Mouse (Mus musculus) liver, adult 2 months (tissue): ENCODE data around the gene Map3k12. TPM values are rescaled to one million over a fixed set of nuclear protein-coding genes. Genes with fewer than 3 reads are reported as not detected.
A peak's percentile ranks its signal among the peaks of the same experiment; 100 is the strongest.

ENCODE experiments used
- DNase-seq: peaks from one replicate; pipeline ENCODE4 v3.0.0-alpha.2; 2011; ENCODE audit warnings: low read depth, low spot score; ENCODE audit errors: extremely low read depth
- H3K27ac ChIP-seq: fragments of 200-500 bp; replicated peaks from 2 replicates; pipeline ENCODE4 v1.5.1; 2012; ENCODE audit warnings: low read depth, mild to moderate bottlenecking, control low read depth, inconsistent platforms, low read length; ENCODE audit not compliant: insufficient read depth
- H3K27me3 ChIP-seq: fragments of 200-500 bp; 2 replicates; pipeline ENCODE4 v1.6.1; 2012; ENCODE audit warnings: mild to moderate bottlenecking, moderate library complexity, low read length, inconsistent platforms; ENCODE audit not compliant: control insufficient read depth, insufficient read depth
- H3K36me3 ChIP-seq: fragments of 200-500 bp; 2 replicates; pipeline ENCODE4 v1.6.1; 2012; ENCODE audit warnings: low read length, inconsistent platforms; ENCODE audit not compliant: control insufficient read depth, insufficient read depth
- H3K4me1 ChIP-seq: fragments of 200-500 bp; 2 replicates; pipeline ENCODE4 v1.6.1; 2011; ENCODE audit warnings: low read length; ENCODE audit not compliant: control insufficient read depth, insufficient read depth
- H3K4me3 ChIP-seq: fragments of 200-500 bp; 2 replicates; pipeline ENCODE4 v1.5.1; 2011; ENCODE audit warnings: low read depth, mild to moderate bottlenecking, control low read depth, low read length, moderate library complexity; ENCODE audit not compliant: insufficient read depth
- H3K79me2 ChIP-seq: fragments of 200-500 bp; 2 replicates; pipeline ENCODE4 v1.6.1; 2012; ENCODE audit warnings: inconsistent platforms, mild to moderate bottlenecking, low read length, moderate library complexity; ENCODE audit not compliant: control insufficient read depth, insufficient read depth
- H3K9ac ChIP-seq: fragments of 200-500 bp; 2 replicates; pipeline ENCODE4 v1.6.1; 2012; ENCODE audit warnings: low read depth, mild to moderate bottlenecking, control low read depth, inconsistent platforms, low read length
- CTCF ChIP-seq: fragments of 200-500 bp; IDR thresholded peaks from 2 replicates; pipeline ENCODE4 v1.5.1; 2011; ENCODE audit warnings: low read depth, low read length, control low read depth
- POLR2A ChIP-seq: fragments of 200-500 bp; IDR thresholded peaks from 2 replicates; pipeline ENCODE4 v1.6.1; 2011; ENCODE audit warnings: low read length, control low read depth; ENCODE audit not compliant: insufficient read depth; ENCODE audit errors: extremely low read depth
- WGBS: fragments of 180-500 bp; shearing (Covaris S2); methylation state at CpG from one replicate; pipeline ENCODE4 v1.1.7; 2018; 5-methylcytosine and 5-hydroxymethylcytosine counted together
- polyA plus RNA-seq: library from polyadenylated mRNA; depleted of rRNA; stranded (reverse); fragments of >200 nt; gene quantifications from 2 replicates; pipeline ENCODE4 v1.2.3, GENCODE M21; 2012
- total RNA-seq: library from RNA; depleted of rRNA; stranded (reverse); fragments of >200 nt; gene quantifications from 2 replicates; pipeline ENCODE4 v1.2.3, GENCODE M21; 2014

Map3k12 gene
- total and polyA plus RNA-seq, 2 experiments: 0.43 to 0.46 TPM

DNA sequence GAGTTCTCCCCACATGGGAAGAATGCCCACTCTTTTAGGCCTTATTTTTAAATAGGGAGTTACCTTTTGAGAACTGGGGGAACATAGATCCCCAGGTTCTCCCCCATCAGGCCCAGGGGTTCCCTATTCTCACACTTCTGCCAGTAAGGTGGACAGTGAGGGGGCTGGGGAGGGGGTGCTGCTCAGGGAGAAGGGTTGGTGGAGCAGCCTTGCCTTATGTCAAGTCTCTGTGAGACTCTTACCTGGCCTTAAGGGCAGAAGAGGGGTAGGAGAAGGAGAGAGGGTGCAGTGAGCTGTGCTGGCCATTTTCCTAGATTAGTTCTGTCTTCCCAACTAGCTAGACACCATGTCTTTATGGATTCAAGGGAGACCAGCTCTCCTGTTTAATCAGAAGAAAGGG lies 4.4 kb downstream of the Map3k12 start:
- Histone ChIP-seq H3K27ac (no peak overlapping the region), H3K9ac (no peak overlapping the region), H3K4me3 (no peak overlapping the region), H3K36me3 (no peaks in the 10 kb centered on the region), H3K79me2 (no peaks in the 10 kb centered on the region), H3K27me3 (no peaks in the 10 kb centered on the region), H3K4me1 (peaks cover 4% of the 10 kb centered on the region)
- DNase-seq: no peak
- TF ChIP-seq POLR2A (no peak), CTCF (no peak)

DNA sequence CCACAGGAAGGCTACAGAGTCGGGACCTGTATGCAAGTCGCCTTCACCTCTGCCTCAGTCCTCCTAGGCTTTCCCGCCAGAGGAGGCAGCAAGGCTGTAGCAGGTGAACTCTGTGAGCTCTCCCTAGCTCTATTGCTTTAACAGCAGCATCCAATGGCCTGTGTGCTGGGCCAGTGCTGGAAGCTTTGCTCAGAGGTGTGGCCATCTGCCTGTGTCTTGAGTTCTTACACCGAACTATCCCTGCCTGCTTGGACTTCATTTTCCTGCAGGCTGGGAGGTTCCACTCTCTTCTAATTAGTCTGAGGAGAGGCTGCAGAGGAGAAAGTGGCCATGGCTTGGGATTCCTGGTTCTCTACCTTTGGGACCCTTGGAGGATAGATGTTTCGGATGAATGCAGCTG lies 4.9 kb downstream of the Map3k12 start:
- H3K36me3 ChIP-seq: no peaks in the 10 kb centered on the region
- WGBS: 83% methylated on average over 5 of the region's 5 CpGs
- H3K27me3 ChIP-seq: no peaks in the 10 kb centered on the region
- H3K27ac ChIP-seq: no peak overlapping the region
- no peak overlapping the region for H3K4me3 ChIP-seq
- TF ChIP-seq CTCF (no peak), POLR2A (no peak)
- peaks cover 4% of the 10 kb centered on the region for H3K4me1 ChIP-seq
- DNase-seq: no peak
- H3K9ac ChIP-seq: no peak overlapping the region
- no peaks in the 10 kb centered on the region for H3K79me2 ChIP-seq

DNA sequence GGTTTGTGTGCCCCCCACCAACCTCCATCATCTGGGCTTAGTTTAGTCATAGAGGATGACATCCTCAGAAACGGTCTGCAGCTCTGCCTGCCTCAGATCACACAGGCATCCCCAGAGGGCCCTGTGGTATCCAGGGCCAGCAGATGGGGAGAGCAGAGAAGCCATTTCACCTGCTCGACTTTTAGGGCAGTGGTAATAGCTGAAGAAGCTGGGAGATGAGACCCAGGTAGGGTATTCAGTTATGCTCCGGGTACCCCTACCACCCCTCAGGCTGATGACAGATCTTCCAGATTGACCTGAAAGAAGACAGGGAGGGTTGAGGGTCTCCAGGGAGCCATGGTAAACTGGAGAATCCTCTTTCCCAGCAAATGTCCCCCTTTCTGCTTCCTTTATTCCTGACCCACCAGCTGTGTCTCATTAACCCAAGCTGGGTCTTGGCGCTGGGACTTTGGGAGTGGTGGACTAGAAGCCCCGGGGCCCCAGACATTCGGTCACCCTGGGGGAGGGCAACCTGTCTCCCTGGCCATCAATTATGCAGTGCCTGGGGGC lies 5.5 kb downstream of the Map3k12 start:
- no peaks in the 10 kb centered on the region for H3K36me3 ChIP-seq
- H3K27me3 ChIP-seq: no peaks in the 10 kb centered on the region
- no peak overlapping the region for H3K4me3 ChIP-seq
- H3K9ac ChIP-seq: no peak overlapping the region
- DNase-seq: no peak
- H3K4me1 ChIP-seq: peaks cover 4% of the 10 kb centered on the region
- 57% methylated on average over 6 of the region's 6 CpGs for WGBS
- no peak overlapping the region for H3K27ac ChIP-seq
- no peaks in the 10 kb centered on the region for H3K79me2 ChIP-seq
- no peak for TF ChIP-seq CTCF
- no peak for TF ChIP-seq POLR2A

DNA sequence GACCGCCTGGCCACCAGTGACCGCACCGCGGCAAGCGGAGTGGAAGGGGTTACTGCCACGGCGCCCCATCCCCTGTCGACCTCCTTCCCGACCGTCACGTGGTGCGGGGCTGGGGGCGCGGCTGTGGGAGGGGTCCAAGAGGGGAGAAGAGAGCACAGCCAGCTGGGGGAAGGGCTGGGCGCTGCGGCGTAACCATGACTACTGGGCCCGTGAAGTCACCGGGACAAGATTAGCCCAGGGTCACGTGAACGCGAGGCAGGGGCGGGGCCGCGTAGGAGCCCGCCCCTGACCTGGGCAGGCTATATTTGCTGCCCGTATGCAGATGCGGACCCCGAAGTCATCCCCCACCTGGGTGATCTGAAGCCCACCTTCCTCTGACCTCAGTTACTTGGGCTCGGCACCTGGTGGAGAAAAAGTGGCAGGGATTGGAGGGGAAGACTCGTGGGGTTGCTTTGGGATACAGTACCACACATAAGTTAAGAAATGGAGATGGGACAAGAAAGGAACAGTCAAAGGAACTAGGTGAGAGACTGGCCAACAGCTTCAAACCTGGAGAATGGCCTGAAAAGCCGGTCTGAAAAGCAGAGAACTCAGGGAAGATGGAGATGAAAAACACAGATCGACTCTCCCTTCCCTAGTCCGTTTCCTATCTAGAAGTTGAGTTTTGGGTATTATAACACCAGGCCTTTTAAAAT lies 6.1 kb downstream of the Map3k12 start:
- H3K79me2 ChIP-seq: no peaks in the 10 kb centered on the region
- H3K27me3 ChIP-seq: no peaks in the 10 kb centered on the region
- H3K9ac ChIP-seq: peak overlapping the region; percentile 78
- no peak overlapping the region for H3K27ac ChIP-seq
- peak overlapping the region; percentile 90 for H3K4me3 ChIP-seq
- peaks cover 4% of the 10 kb centered on the region for H3K4me1 ChIP-seq
- 5% methylated on average over 34 of the region's 34 CpGs for WGBS
- TF ChIP-seq CTCF (no peak), POLR2A (no peak)
- peak; percentile 52 for DNase-seq
- H3K36me3 ChIP-seq: no peaks in the 10 kb centered on the region

DNA sequence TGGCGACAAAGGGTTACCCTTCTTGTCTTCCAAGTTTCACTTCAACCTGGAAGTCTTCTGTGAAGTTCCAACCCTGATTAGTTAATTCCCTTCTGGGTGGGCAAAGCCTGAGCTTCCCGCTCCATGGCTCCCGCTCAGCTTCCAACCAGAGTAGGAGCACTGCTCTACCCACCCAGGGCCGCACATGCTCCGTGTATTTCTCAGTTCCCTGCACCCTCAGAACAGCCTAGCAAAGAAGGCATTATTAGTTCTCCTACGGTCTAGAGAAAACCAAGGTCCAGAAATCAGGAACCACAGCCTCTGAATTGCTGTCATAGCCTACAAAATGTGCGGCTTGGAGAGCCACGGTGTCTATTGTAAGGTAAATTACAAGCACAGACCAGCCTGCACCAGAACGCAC lies 6.8 kb downstream of the Map3k12 start:
- peaks cover 4% of the 10 kb centered on the region for H3K4me1 ChIP-seq
- H3K36me3 ChIP-seq: no peaks in the 10 kb centered on the region
- peak overlapping the region; percentile 90 for H3K4me3 ChIP-seq
- H3K79me2 ChIP-seq: no peaks in the 10 kb centered on the region
- DNase-seq: no peak
- H3K27ac ChIP-seq: no peak overlapping the region
- no peaks in the 10 kb centered on the region for H3K27me3 ChIP-seq
- peak overlapping the region; percentile 78 for H3K9ac ChIP-seq
- no peak for TF ChIP-seq CTCF
- WGBS: 28% methylated on average over 9 of the region's 9 CpGs

DNA sequence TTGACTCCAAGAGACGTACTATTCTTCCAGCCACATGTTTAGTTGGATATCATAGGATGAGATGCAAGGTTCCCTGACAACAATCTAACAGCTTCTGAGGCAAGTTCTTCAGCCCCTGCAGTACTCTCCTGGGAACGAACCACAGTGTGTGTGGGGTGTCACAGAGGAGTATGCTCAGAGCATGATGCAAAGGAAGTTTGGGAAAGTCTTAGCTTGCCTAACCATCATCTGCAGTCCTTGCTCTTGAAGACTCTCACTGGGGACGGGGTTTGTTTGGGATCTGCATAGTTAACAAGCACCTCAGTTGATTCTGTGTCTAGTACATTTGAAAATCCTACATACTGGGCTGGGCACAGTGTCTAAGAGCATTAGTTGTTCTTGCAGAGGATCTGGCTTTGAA lies 8.5 kb downstream of the Map3k12 start:
- Histone ChIP-seq H3K4me1 (peaks cover 4% of the 10 kb centered on the region), H3K27ac (no peak overlapping the region), H3K9ac (no peak overlapping the region), H3K79me2 (no peaks in the 10 kb centered on the region), H3K36me3 (peaks cover under 1% of the 10 kb centered on the region; the same call in 1 of the 2 replicates), H3K27me3 (no peaks in the 10 kb centered on the region), H3K4me3 (no peak overlapping the region)
- DNase-seq: no peak
- no peak for TF ChIP-seq CTCF
- no peak for TF ChIP-seq POLR2A
- 90% methylated on average over 3 of the region's 3 CpGs for WGBS
